Mouse (Mus musculus) thymus, postnatal 0 days (tissue): ENCODE results near the gene Ankrd39. TPM values are rescaled to one million over a fixed set of nuclear protein-coding genes. Genes with fewer than 3 reads are reported as not detected.

Experiments
- DNase-seq: peaks from one replicate; pipeline ENCODE4 v3.0.0-alpha.2; 2015; ENCODE audit warnings: low spot score
- polyA plus RNA-seq: library from polyadenylated mRNA; unstranded; fragments of >200 nt; fragmentation: Nextera tagmentation; extraction: Ambion mirVana; gene quantifications from 2 replicates; pipeline ENCODE4 v1.2.1, GENCODE M21; 2015

The Ankrd39 gene
- polyA plus RNA-seq, 1 experiment from 2014 or later: 22.7 TPM

DNA sequence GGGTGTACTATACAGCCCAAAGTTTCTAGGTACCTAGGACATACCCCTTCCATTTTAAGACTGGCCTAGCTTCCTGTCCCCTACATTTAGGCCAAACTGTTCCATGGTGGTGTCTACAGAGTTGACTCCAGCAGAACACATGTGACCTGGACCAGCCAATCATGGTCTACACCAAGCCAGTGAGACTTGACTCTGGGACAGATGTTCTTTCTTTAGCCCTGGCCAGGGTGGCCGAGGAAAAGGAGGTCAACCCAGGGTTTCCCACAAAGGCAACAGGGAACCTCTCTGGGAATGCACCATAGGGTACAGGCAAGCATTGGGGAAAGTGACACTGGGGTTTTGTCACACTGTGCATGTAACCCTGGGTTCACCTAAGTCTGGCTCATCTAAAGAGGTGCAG, 25.5 kb upstream of the Ankrd39 start:
- no peak for DNase-seq

DNA sequence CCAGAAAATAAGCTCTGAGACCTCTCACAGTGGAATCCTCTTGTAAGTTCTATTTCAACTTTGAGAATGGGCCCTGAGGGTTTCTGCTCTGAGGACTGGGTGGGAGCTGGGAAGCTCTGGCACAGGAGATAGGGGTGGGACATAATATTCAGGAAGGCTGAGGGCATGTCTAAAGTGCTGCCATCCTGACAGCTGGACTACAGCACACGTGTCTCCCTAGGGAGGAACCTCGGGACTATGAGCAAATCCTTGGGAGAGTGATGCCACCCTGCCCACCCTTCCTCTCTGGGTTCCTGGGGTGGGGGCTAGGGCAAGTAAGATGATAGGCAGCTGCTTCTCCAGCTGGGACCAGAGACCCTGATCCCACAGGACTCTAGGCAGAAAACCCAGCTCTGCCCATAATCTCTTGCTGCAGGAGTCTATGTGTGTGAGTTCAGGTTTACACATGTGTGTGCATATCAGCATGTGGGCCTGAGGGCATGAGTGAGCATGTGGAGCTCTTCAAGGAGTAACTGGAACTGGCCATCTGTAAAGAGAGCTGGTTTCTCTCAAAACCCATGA, 25.0 kb upstream of the Ankrd39 start:
- DNase-seq: no peak

DNA sequence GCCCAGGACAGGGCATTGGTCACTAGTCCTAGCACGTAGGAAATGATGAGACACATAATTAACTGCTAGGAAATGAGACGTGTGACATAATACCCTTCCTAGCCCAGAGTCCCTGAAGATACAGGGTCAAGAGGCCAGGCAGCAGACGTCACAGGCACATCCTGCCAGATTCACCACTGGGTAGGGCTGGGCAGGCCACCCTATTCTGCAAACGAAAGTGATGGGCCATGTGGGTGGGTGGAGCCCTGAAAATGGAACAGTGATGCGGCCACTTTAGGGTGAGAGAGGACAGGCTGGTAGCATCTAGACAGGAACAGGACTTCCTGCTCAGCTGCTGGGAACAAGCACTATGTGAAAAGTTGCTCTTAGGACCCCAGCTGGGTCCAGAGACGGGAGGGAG, 24.4 kb upstream of the Ankrd39 start:
- no peak for DNase-seq

DNA sequence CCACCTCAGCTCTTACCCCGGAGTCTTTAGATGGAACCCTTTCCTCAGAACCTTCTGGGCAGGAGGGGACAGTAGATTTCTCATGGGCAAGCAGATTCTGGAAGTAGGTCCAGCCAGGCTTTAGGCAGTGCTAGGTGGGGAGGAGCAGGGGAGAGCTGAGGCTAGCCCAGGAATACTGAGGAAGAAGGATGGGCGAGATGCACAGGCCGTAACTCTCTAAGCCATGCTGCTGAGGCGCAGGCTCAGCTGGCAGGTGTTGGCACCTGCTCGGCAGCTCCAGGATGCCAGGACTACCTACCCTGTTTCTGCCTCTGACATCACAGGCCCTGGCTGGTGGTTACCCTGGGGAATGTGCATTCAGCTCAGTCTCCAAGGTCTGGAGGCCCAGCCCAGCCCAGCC, 23.1 kb upstream of the Ankrd39 start:
- no peak for DNase-seq

GRCm38 (mm10) chr1:36569694-36570276, 22.5 kb upstream of the Ankrd39 start:
- DNase-seq: no peak

DNA sequence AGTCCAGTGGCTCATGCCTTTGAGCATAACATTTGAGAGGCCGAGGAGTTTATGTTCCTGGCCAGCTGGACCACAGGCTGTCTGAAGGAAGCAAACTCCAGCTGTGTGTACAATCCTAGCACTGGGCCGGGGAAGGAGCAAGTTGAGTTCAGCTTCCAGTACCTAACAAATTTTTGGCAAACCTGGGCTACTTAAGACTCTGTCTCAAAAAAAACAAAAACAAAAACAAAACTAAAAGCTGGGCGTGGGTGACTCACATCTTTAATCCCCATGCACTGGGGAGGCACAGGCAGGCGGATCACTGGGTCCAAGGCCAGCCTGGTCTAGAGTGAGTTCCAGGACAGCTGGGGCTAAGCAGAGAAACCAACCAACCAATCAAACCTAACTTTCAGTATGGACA, 21.5 kb upstream of the Ankrd39 start:
- DNase-seq: no peak

DNA sequence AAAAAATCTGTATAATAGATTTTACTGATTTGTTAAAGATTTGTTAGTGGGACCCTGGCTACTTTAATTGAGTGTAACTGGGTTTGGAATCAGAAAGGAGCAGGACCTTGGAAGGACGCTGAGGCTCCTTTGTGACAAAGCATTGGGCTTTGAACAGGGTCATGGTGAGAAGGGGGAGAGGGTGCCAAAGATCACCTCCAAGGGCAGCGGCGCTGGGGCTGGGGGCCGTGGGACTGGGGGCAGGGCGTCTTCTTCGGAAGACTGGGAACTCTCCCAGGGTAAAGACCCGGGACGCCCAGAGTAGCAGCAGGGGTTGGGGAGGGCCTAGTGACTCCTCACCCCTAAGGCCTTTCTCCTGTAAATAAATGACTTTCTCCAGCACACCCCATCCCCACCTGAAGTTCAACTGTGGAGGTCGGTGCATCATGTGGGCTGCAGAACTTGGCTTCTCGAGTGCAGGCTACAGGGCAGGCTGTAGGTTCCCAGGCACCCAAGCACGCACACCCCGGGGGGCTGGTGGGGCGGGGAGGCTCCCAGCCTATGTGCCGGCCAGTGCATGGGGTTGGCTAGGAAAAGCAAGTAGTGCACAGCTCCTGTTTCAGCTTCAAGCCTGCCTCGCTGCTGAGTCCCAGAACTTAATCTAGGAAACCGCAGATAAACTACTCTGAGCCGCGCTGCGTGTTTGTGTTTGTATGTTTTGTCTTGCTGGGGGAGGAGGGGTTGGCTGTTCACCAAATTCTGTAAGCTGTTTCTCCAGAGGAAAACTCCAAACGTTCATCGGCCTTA, 20.8 kb upstream of the Ankrd39 start:
- DNase-seq: no peak

GRCm38 (mm10) chr1:36566425-36566824, 19.2 kb upstream of the Ankrd39 start:
- DNase-seq: no peak

DNA sequence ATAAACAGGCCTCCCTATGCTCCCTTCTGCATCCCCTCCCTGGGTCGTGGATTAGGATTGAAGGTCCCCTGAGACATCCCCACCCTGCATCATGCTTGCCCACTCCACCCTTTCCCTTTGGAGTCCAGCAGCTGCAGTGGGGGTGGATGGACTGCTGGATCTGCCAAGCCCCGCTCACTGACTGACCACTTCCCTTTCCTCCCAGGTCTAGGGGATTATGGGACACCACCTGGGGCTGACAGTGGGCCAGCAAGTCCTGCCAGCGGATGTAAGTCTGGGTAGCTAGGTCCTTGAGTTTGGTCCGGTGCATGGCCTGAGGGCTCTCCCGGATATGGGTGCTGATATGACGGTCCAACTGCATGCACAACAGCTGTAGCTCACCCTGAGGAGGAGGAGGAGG, 16.9 kb upstream of the Ankrd39 start:
- DNase-seq: no peak

DNA sequence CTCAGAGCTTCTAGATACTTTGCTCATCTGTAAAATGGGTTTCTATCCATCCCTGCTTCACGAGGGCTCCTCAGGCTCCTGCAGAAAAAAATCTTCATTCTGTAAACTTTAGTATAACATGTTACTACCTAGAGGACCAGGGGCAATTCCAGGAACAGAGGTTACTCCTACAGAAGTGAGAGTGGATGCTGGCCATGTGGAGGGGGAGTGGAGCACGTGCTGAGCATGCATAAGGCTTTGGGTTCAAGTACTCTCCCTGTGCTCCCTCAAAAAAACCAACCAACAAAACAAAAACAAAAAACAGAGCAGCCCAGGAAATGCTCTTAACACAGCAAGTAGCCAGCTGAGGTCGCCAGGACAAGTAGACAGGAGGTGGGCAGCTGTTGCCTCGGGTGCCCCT, 16.4 kb upstream of the Ankrd39 start:
- no peak for DNase-seq

- DNase-seq: no peak
These were observed 16.0 kb upstream of the Ankrd39 start for GRCm38 (mm10) chr1:36563197-36563596.

GRCm38 (mm10) chr1:36562388-36562787, 15.1 kb upstream of the Ankrd39 start:
- DNase-seq: no peak

DNA sequence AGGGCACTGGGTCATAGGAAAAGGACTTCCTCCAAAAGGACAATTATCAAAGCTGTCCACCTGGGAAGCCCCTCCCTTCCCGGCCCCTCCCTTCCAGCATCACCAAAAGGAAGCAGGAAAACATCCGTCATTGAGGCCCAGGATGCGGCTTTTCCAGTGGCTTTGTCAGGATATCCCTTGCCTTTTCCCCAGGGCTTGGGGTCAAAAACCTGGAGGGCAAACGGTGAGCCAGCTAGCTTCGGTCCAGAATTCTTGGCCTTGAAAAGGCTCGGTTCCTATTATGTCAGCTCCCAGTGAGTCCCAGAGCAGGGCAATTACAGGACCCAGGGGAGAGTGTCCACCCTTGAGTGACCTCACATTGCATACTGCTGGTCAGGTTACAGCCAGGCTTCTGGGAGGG, 13.7 kb upstream of the Ankrd39 start:
- no peak for DNase-seq

GRCm38 (mm10) chr1:36559888-36560287, 12.6 kb upstream of the Ankrd39 start:
- no peak for DNase-seq

GRCm38 (mm10) chr1:36559256-36559655, 12.0 kb upstream of the Ankrd39 start:
- no peak for DNase-seq

DNA sequence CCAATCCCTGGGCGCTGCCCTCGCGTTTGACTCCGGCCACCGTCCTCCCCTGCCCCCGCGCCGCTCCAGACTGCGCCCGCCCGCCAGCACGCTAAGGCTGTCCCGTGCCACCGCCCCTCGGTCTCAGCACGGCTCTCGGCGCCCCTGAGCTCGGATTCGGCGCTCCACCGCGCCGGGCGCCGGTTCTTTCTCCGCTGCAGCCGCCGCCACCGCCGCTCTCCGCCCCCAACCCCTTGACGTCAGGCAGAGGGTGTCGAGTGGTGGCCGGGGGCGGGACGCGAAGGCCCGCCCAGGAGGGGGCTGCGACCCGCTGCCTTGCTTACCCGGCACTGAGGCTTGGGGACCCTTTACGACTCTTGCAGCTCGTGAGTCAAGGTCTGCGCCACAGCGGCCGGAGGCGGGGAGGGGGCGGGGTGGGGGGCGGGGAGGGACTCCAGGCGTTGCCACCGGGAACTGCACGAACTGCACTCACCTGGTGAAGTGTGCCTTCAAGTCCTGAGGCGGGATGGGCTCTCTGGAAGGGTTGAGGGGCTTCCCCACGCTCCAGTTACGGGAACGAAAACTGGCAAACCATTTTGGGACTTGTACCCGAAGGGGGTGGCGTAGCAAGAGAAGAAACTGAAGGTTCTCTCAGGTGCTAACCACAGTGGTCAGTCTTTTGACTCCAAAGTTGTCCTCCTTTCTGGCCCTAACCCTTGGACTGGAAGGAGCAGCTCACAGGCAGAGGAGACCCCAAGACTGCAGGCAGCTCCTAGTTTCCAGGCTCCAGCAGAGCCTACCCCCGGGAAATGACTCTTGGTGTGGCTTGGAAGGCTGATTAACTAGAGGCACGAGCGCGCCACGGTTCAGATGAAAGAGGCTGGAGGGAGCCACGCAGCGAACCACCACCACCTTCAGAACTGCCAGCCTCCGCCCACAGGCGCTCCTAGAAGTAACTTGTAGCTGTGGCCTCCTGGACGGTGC, 11.1 kb upstream of the Ankrd39 start, which contains the start of gene Sema4c:
Gene Sema4c (minus strand): TSS at position 319 of the 963 bp plus-strand sequence.
- DNase-seq: peak; percentile 72

DNA sequence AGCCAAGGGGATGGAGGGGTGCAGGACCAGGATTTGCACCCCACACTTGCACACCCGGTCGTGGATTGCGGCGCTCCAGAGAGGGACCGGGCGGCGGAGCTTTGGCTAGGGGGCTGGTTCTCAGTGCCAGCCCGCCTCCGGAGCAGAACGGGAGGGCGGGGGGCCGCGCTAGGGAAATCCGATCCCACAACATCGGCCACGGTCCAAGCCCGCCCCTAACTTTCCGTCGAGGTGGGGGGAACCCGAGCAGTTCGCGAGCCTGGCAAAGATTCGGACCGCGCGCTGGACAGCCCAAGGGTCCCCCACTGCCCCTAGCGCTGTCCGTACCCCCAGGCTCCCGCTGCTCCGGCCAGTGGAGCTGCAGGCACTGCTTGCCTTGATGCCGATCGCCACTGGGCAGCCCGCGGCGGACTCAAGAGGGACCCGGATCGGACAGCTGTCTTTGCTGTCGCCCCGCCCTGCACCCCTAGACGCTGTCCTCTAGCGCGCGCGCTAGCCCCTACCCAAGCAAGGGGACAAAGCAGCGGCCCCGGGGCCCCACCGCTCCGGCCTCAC, 10.3 kb upstream of the Ankrd39 start:
- no peak for DNase-seq

GRCm38 (mm10) chr1:36556553-36557456, 9.6 kb upstream of the Ankrd39 start:
- peak; percentile 88 for DNase-seq

- DNase-seq: no peak
These were observed 8.7 kb upstream of the Ankrd39 start for GRCm38 (mm10) chr1:36555798-36556395.
